Mouse (Mus musculus) gastrocnemius, postnatal 4 days (tissue): Measurements from ENCODE around the gene Sox1. TPM values are rescaled to one million over a fixed set of nuclear protein-coding genes. Genes with fewer than 3 reads are reported as not detected.

ENCODE experiments used
- DNase-seq, 2 experiments: peaks; one replicate each; pipeline ENCODE4 v3.0.0; 2021 to 2022; ENCODE audit warnings: low spot score in 2 of 2, mixed read lengths in 2 of 2
- total RNA-seq, 2 experiments: library from RNA; stranded (reverse); gene quantifications; 2 replicates each; pipeline ENCODE4 v1.2.3; 2021

The Sox1 gene
- total RNA-seq, 2 experiments from 2014 or later = not detected

GRCm38 (mm10) chr8:12417056-12417455 is 22.0 kb downstream of the Sox1 start:
- DNase-seq = no peak

GRCm38 (mm10) chr8:12420537-12420936 is 25.4 kb downstream of the Sox1 start:
- no peak for DNase-seq

- DNase-seq = no peak
Observed at GRCm38 (mm10) chr8:12425906-12426305, 30.8 kb downstream of the Sox1 start.

GRCm38 (mm10) chr8:12427346-12427745 is 32.3 kb downstream of the Sox1 start:
- no peak for DNase-seq

- no peak for DNase-seq
Observed at GRCm38 (mm10) chr8:12427886-12428799, 33.0 kb downstream of the Sox1 start.

GRCm38 (mm10) chr8:12428931-12429330 is 33.8 kb downstream of the Sox1 start:
- no peak for DNase-seq

- no peak for DNase-seq
Observed at GRCm38 (mm10) chr8:12429601-12430172, 34.6 kb downstream of the Sox1 start.

- DNase-seq = peak in 1 of 2 experiments; percentile 24
Observed at GRCm38 (mm10) chr8:12430173-12430899, 35.2 kb downstream of the Sox1 start.

- no peak for DNase-seq
Observed at GRCm38 (mm10) chr8:12430900-12431737, 36.0 kb downstream of the Sox1 start.

GRCm38 (mm10) chr8:12431738-12432055 is 36.6 kb downstream of the Sox1 start:
- DNase-seq = no peak

- DNase-seq = no peak
Observed at GRCm38 (mm10) chr8:12432546-12432945, 37.5 kb downstream of the Sox1 start.

- DNase-seq = no peak
Observed at GRCm38 (mm10) chr8:12434771-12435170, 39.7 kb downstream of the Sox1 start.

GRCm38 (mm10) chr8:12438021-12438420 is 42.9 kb downstream of the Sox1 start:
- DNase-seq = no peak

- DNase-seq = no peak
Observed at GRCm38 (mm10) chr8:12439044-12439443, 43.9 kb downstream of the Sox1 start.

GRCm38 (mm10) chr8:12439846-12440245 is 44.8 kb downstream of the Sox1 start:
- no peak for DNase-seq

- DNase-seq = no peak
Observed at GRCm38 (mm10) chr8:12440997-12441396, 45.9 kb downstream of the Sox1 start.

- no peak for DNase-seq
Observed at GRCm38 (mm10) chr8:12445258-12445657, 50.2 kb downstream of the Sox1 start.

GRCm38 (mm10) chr8:12445926-12446680 is 51.0 kb downstream of the Sox1 start:
- no peak for DNase-seq
